Mouse (Mus musculus) kidney, adult 18-20 months (tissue): ENCODE results near the gene Mybpc1.

Source experiments
- DNase-seq: peaks from one replicate; pipeline ENCODE4 v3.0.0; 2021

Mybpc1 gene

GRCm38 (mm10) chr10:88604943-88605342 lies at the start of gene Mybpc1:
Gene Mybpc1 (minus strand): TSS chr10:88605152.
- no peak for DNase-seq

GRCm38 (mm10) chr10:88645448-88645847 lies 40.5 kb upstream of the Mybpc1 start:
- DNase-seq, result no peak

- no peak for DNase-seq
These were observed 26.5 kb upstream of the Mybpc1 start for GRCm38 (mm10) chr10:88631330-88631953.

GRCm38 (mm10) chr10:88630663-88631329 lies 25.8 kb upstream of the Mybpc1 start:
- no peak for DNase-seq

- DNase-seq, result no peak
These were observed 22.1 kb upstream of the Mybpc1 start for GRCm38 (mm10) chr10:88627052-88627451.

GRCm38 (mm10) chr10:88626176-88626575 lies 21.2 kb upstream of the Mybpc1 start:
- DNase-seq, result no peak

GRCm38 (mm10) chr10:88624300-88624699 lies 19.3 kb upstream of the Mybpc1 start:
- no peak for DNase-seq

- DNase-seq, result peak; percentile 7
These were observed 17.7 kb upstream of the Mybpc1 start for GRCm38 (mm10) chr10:88622624-88623023.

- no peak for DNase-seq
These were observed 15.9 kb upstream of the Mybpc1 start for GRCm38 (mm10) chr10:88620809-88621208.

- no peak for DNase-seq
These were observed 8.1 kb upstream of the Mybpc1 start for GRCm38 (mm10) chr10:88613051-88613450.

GRCm38 (mm10) chr10:88606686-88607085 lies 1.7 kb upstream of the Mybpc1 start:
- DNase-seq, result no peak

- no peak for DNase-seq
These were observed 1.1 kb upstream of the Mybpc1 start for GRCm38 (mm10) chr10:88606065-88606464.

GRCm38 (mm10) chr10:88603773-88604172 lies 1.2 kb downstream of the Mybpc1 start:
- no peak for DNase-seq

GRCm38 (mm10) chr10:88603256-88603655 lies 1.7 kb downstream of the Mybpc1 start:
- DNase-seq, result no peak

GRCm38 (mm10) chr10:88600591-88600990 lies 4.4 kb downstream of the Mybpc1 start:
- no peak for DNase-seq

GRCm38 (mm10) chr10:88592316-88592715 lies 12.6 kb downstream of the Mybpc1 start:
- DNase-seq, result no peak

GRCm38 (mm10) chr10:88591042-88591441 lies 13.9 kb downstream of the Mybpc1 start:
- no peak for DNase-seq

- DNase-seq, result no peak
These were observed 20.5 kb downstream of the Mybpc1 start for GRCm38 (mm10) chr10:88584469-88584868.

- DNase-seq, result no peak
These were observed 24.2 kb downstream of the Mybpc1 start for GRCm38 (mm10) chr10:88580786-88581185.

GRCm38 (mm10) chr10:88578651-88579050 lies 26.3 kb downstream of the Mybpc1 start:
- no peak for DNase-seq

- DNase-seq, result no peak
These were observed 30.8 kb downstream of the Mybpc1 start for GRCm38 (mm10) chr10:88574115-88574635.

- no peak for DNase-seq
These were observed 32.8 kb downstream of the Mybpc1 start for GRCm38 (mm10) chr10:88572123-88572522.

- DNase-seq, result no peak
These were observed 47.9 kb downstream of the Mybpc1 start for GRCm38 (mm10) chr10:88557046-88557445.

GRCm38 (mm10) chr10:88552738-88553137 lies 52.2 kb downstream of the Mybpc1 start:
- no peak for DNase-seq
